Mouse (Mus musculus) limb, embryonic 15.5 days (tissue): ENCODE measurements around the gene A4gnt. TPM values are rescaled to one million over a fixed set of nuclear protein-coding genes. Genes with fewer than 3 reads are reported as not detected.

Experiments used
- ATAC-seq: fragments of 200-750 bp; cut with Nextera tagmentation; 2 replicates; pipeline ENCODE4 v1.8.0; 2017; ENCODE audit warnings: low read depth, moderate TSS enrichment; ENCODE audit not compliant: insufficient number of reproducible peaks, low FRiP score, low TSS enrichment
- H3K27ac ChIP-seq: fragments of 300-500 bp; sonication (generic); 2 replicates; pipeline ENCODE4 v1.5.1; 2015; ENCODE audit warnings: moderate library complexity, mild to moderate bottlenecking, inconsistent platforms
- H3K27me3 ChIP-seq: fragments of 300-500 bp; sonication (generic); 2 replicates; pipeline ENCODE4 v1.6.1; 2015; ENCODE audit warnings: inconsistent platforms
- H3K36me3 ChIP-seq: fragments of 300-500 bp; sonication (generic); 2 replicates; pipeline ENCODE4 v1.6.1; 2015; ENCODE audit warnings: inconsistent platforms
- H3K4me1 ChIP-seq: fragments of 300-500 bp; sonication (generic); 2 replicates; pipeline ENCODE4 v1.6.1; 2015; ENCODE audit warnings: inconsistent platforms
- H3K4me2 ChIP-seq: fragments of 300-500 bp; sonication (generic); 2 replicates; pipeline ENCODE4 v1.6.1; 2015; ENCODE audit warnings: mild to moderate bottlenecking, inconsistent platforms
- H3K4me3 ChIP-seq: fragments of 300-500 bp; sonication (generic); 2 replicates; pipeline ENCODE4 v1.5.1; 2015; ENCODE audit warnings: mild to moderate bottlenecking, inconsistent platforms
- H3K9ac ChIP-seq: fragments of 300-500 bp; sonication (generic); 2 replicates; pipeline ENCODE4 v1.6.1; 2015; ENCODE audit warnings: inconsistent platforms
- H3K9me3 ChIP-seq: fragments of 300-500 bp; sonication (generic); 2 replicates; pipeline ENCODE4 v1.6.1; 2016; ENCODE audit warnings: inconsistent platforms
- WGBS: fragments of 180-500 bp; shearing (Covaris S2); methylation state at CpG from one replicate; pipeline ENCODE4 v1.1.7; 2015; 5-methylcytosine and 5-hydroxymethylcytosine counted together
- polyA plus RNA-seq: library from polyadenylated mRNA; unstranded; fragments of >200 nt; fragmentation: Nextera tagmentation; extraction: Ambion mirVana; gene quantifications from 2 replicates; pipeline ENCODE4 v1.2.1, GENCODE M21; 2015

A4gnt gene
- polyA plus RNA-seq, 1 experiment from 2014 or later: 0.06 TPM

DNA sequence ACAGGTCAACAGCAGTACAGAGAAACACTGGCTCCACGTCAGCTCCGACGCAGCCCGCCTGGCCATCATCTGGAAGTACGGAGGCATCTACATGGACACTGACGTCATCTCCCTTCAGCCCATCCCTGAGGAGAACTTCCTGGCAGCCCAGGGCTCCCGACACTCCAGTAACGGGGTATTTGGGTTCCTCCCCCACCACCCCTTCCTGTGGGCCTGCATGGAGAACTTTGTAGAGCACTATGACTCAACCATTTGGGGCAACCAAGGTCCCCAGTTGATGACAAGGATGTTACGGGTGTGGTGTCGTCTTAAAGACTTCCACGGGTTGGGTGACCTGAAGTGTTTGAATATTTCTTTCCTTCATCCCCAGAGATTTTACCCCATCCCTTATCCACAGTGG is 7.9 kb downstream of the A4gnt start:
- H3K9me3 ChIP-seq: no peaks in the 10 kb centered on the region
- no peak for ATAC-seq
- H3K27me3 ChIP-seq: no peaks in the 10 kb centered on the region
- H3K4me1 ChIP-seq: no peaks in the 10 kb centered on the region
- no peak overlapping the region for H3K4me3 ChIP-seq
- H3K4me2 ChIP-seq: no peak overlapping the region
- no peak overlapping the region for H3K27ac ChIP-seq
- H3K9ac ChIP-seq: no peak overlapping the region
- H3K36me3 ChIP-seq: no peaks in the 10 kb centered on the region
- 89% methylated on average over 11 of the region's 11 CpGs for WGBS

DNA sequence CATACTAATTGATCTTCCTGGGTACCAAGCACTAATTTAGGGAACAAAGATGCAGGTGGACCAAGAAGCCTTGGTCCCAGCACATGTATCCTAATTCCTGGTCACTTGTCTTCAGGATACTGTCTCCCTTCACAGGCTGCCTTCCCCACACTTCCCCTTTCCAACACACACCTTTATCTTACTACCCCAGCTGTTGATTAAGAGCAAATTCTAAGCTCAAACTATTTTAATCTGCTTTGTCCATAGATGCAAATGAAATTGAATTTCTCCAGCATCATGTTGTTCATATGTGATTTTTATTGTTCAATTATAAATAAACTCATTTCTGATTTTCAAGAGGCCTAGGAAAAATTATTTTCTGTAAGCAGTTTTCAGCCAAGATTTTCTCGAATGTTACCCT is 9.7 kb downstream of the A4gnt start:
- WGBS: 84% methylated on average over 1 of the region's 1 CpGs

DNA sequence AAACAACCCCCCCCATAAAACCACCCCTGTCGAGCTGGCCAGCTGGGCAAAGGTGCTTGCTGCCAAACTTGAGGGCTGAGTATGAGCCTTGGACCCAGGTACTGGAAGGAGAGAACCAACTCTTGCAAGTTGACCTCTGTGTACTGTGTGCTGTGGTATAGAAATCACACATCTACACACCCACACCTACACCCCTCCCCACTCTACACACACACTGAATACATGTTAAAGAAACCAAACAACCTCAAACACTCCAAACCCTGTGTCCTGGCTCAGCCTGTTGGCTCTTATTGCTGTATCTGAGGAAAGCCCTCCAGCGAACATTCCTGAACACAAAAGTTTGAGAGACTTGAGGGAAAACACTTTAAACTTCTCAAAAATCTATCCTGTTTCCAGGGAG is 10.7 kb downstream of the A4gnt start:
- Histone ChIP-seq H3K27ac (no peak overlapping the region), H3K4me3 (no peak overlapping the region), H3K9ac (no peak overlapping the region), H3K27me3 (no peaks in the 10 kb centered on the region), H3K4me2 (no peak overlapping the region), H3K4me1 (no peaks in the 10 kb centered on the region), H3K9me3 (no peaks in the 10 kb centered on the region), H3K36me3 (no peaks in the 10 kb centered on the region)
- ATAC-seq: no peak
- WGBS: 36% methylated on average over 2 of the region's 2 CpGs

More for the DNA sequence above, 9.7 kb downstream of the A4gnt start:
- Histone ChIP-seq H3K4me2 (no peak overlapping the region), H3K4me3 (no peak overlapping the region), H3K9ac (no peak overlapping the region), H3K27me3 (no peaks in the 10 kb centered on the region), H3K4me1 (no peaks in the 10 kb centered on the region), H3K9me3 (no peaks in the 10 kb centered on the region), H3K27ac (no peak overlapping the region), H3K36me3 (no peaks in the 10 kb centered on the region)
- ATAC-seq: no peak

GRCm38 (mm10) chr9:99624117-99624516 is 11.8 kb downstream of the A4gnt start:
- H3K27ac ChIP-seq: no peak overlapping the region
- H3K27me3 ChIP-seq: no peaks in the 10 kb centered on the region
- no peak for ATAC-seq
- H3K9me3 ChIP-seq: no peaks in the 10 kb centered on the region
- no peak overlapping the region for H3K4me3 ChIP-seq
- H3K36me3 ChIP-seq: no peaks in the 10 kb centered on the region
- 80% methylated on average over 6 of the region's 6 CpGs for WGBS
- peaks cover 4% of the 10 kb centered on the region; the same call in 1 of the 2 replicates for H3K4me1 ChIP-seq
- no peak overlapping the region for H3K4me2 ChIP-seq
- H3K9ac ChIP-seq: no peak overlapping the region

DNA sequence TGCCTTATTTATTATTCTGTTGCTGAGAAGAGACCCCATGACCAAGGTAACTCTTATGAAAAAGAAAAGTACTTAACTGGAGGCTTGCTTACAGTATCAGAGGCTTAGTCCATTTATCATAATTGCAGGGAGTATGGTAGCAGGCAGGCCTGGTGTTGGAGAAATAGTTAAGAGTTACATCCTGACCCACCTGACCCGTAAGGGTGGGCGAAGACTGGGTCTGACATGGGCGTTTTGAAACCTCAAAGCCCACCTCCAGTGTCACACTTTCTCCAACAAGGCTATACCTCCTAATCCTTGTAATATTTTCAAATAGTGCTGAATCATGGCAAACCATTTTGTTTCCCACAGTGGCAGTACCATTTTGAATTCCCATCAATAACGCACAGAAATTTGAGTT is 16.3 kb downstream of the A4gnt start:
- WGBS: 63% methylated on average over 4 of the region's 4 CpGs
- no peak overlapping the region for H3K9ac ChIP-seq
- H3K4me3 ChIP-seq: peak overlapping the region; percentile 65; the same call in 1 of the 2 replicates
- peaks cover 18% of the 10 kb centered on the region; the same call in 1 of the 2 replicates for H3K4me1 ChIP-seq
- H3K4me2 ChIP-seq: peak overlapping the region; percentile 67
- H3K9me3 ChIP-seq: no peaks in the 10 kb centered on the region
- H3K27me3 ChIP-seq: no peaks in the 10 kb centered on the region
- H3K36me3 ChIP-seq: no peaks in the 10 kb centered on the region
- no peak for ATAC-seq
- peak overlapping the region; percentile 94; the same call in 1 of the 2 replicates for H3K27ac ChIP-seq

- ATAC-seq: peak; percentile 86
- Histone ChIP-seq H3K4me1 (peaks cover 18% of the 10 kb centered on the region; the same call in 1 of the 2 replicates), H3K4me3 (peak within 1 kb of the TSS; percentile 65), H3K9ac (peak within 1 kb of the TSS; percentile 61), H3K4me2 (peak within 1 kb of the TSS; percentile 67), H3K9me3 (no peaks in the 10 kb centered on the region), H3K36me3 (peaks cover 6% of the 10 kb centered on the region; the same call in 1 of the 2 replicates), H3K27ac (peak within 1 kb of the TSS; percentile 94), H3K27me3 (no peaks in the 10 kb centered on the region)
- under 1% methylated on average over 44 of the region's 44 CpGs for WGBS
Measured at GRCm38 (mm10) chr9:99629281-99630011, 17.1 kb downstream of the A4gnt start, which contains the start of gene Dzip1l. Gene Dzip1l, plus strand, starts transcription at chr9:99629496.

GRCm38 (mm10) chr9:99630071-99630470 is 17.8 kb downstream of the A4gnt start:
- peak overlapping the region; percentile 61 for H3K9ac ChIP-seq
- no peaks in the 10 kb centered on the region for H3K27me3 ChIP-seq
- H3K4me2 ChIP-seq: peak overlapping the region; percentile 67
- WGBS: 1% methylated on average over 11 of the region's 11 CpGs
- peak overlapping the region; percentile 94 for H3K27ac ChIP-seq
- H3K4me1 ChIP-seq: peaks cover 18% of the 10 kb centered on the region; the same call in 1 of the 2 replicates
- H3K9me3 ChIP-seq: no peaks in the 10 kb centered on the region
- peaks cover 12% of the 10 kb centered on the region for H3K36me3 ChIP-seq
- ATAC-seq: peak; percentile 11; the same call in 1 of the 2 replicates
- H3K4me3 ChIP-seq: peak overlapping the region; percentile 65

DNA sequence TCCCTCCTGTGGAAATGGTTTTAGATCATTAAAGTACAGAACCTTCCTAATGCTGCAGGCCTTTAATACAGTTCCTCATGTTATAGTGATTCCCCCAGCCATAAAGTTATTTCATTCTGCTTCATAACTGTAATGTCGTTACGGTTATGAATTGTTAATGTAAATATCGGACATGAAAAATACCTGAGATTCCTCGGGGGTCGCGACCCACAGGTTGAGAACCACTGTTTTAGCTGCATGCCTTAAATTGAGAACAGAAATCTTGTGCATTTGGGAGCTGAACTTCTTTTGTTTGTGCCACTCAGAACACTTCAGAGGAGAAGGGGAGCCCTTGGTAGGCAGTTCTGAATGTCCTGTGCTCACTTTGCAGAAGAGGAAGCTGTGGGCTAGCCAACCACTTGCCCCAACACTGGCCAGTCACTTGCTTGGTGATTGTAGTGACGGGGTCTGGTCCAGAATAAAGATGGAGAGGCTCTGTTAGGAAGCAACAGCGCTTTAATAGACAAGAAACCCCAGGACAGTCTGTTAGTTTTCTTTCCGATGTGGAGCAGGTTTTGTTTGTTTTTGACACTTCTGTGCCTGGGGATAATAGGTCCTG is 18.3 kb downstream of the A4gnt start:
- Histone ChIP-seq H3K9me3 (no peaks in the 10 kb centered on the region), H3K9ac (peak overlapping the region; percentile 61), H3K4me1 (peaks cover 18% of the 10 kb centered on the region; the same call in 1 of the 2 replicates), H3K36me3 (peaks cover 17% of the 10 kb centered on the region), H3K27me3 (no peaks in the 10 kb centered on the region), H3K27ac (peak overlapping the region; percentile 94), H3K4me2 (peak overlapping the region; percentile 67), H3K4me3 (peak overlapping the region; percentile 65)
- 45% methylated on average over 9 of the region's 9 CpGs for WGBS
- ATAC-seq: no peak

GRCm38 (mm10) chr9:99631781-99632180 is 19.5 kb downstream of the A4gnt start:
- no peak overlapping the region for H3K9ac ChIP-seq
- ATAC-seq: no peak
- H3K27ac ChIP-seq: no peak overlapping the region; the same call in 1 of the 2 replicates
- no peak overlapping the region for H3K4me3 ChIP-seq
- H3K4me1 ChIP-seq: peaks cover 18% of the 10 kb centered on the region; the same call in 1 of the 2 replicates
- no peaks in the 10 kb centered on the region for H3K9me3 ChIP-seq
- 39% methylated on average over 2 of the region's 2 CpGs for WGBS
- peaks cover 27% of the 10 kb centered on the region for H3K36me3 ChIP-seq
- no peaks in the 10 kb centered on the region for H3K27me3 ChIP-seq
- no peak overlapping the region for H3K4me2 ChIP-seq

DNA sequence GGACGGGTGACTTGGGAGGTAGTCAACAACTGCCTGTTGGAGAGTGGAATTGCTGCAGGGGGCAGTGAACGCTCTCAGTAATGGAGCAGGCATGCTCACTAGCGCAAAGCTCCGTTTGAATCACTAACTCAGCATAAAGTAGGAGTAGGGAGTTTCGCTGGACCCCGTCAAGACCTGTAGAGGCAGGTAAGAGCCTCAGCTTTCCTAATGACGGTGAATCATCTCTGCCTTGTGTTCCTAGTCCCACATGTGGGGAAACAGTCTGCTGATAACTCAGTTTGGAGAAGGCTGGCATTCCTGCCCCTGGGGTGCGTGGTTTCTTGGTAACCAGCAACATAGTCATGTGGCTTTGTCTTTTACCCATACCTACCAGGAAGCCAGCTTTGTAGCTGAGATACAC is 20.0 kb downstream of the A4gnt start:
- H3K36me3 ChIP-seq: peaks cover 31% of the 10 kb centered on the region
- H3K4me1 ChIP-seq: peaks cover 18% of the 10 kb centered on the region; the same call in 1 of the 2 replicates
- no peak overlapping the region for H3K4me3 ChIP-seq
- H3K9me3 ChIP-seq: no peaks in the 10 kb centered on the region
- no peak overlapping the region; the same call in 1 of the 2 replicates for H3K27ac ChIP-seq
- no peak for ATAC-seq
- no peaks in the 10 kb centered on the region for H3K27me3 ChIP-seq
- H3K9ac ChIP-seq: no peak overlapping the region
- H3K4me2 ChIP-seq: no peak overlapping the region
- WGBS: 53% methylated on average over 8 of the region's 8 CpGs

DNA sequence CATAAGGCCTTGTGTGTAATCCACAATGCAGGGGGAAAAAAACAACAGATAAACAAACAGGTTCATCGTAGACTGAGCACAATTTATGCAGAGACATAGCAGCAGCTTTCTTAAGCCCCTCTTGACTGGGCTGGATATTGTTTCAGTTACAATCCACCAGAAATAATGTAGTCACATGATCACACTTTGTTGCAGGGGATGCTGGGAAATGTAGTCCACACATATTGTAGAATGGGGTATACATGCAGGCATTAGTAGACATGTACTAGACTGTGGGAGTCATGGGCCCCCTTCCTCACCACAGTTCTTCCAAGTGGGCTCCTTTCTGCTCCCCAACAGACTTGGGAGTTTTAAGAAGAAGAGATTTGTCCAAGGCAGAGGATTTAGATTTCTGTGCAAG is 24.5 kb downstream of the A4gnt start:
- ATAC-seq: no peak
- peaks cover 64% of the 10 kb centered on the region for H3K36me3 ChIP-seq
- 79% methylated on average over 1 of the region's 1 CpGs for WGBS

GRCm38 (mm10) chr9:99637227-99637626 is 24.9 kb downstream of the A4gnt start:
- H3K4me3 ChIP-seq: no peak overlapping the region
- H3K27me3 ChIP-seq: no peaks in the 10 kb centered on the region
- 96% methylated on average over 17 of the region's 17 CpGs for WGBS
- no peaks in the 10 kb centered on the region for H3K9me3 ChIP-seq
- ATAC-seq: no peak
- H3K4me2 ChIP-seq: no peak overlapping the region
- no peak overlapping the region for H3K9ac ChIP-seq
- no peak overlapping the region for H3K27ac ChIP-seq
- H3K4me1 ChIP-seq: no peaks in the 10 kb centered on the region
- H3K36me3 ChIP-seq: peaks cover 68% of the 10 kb centered on the region

More for the DNA sequence above, 24.5 kb downstream of the A4gnt start:
- no peak overlapping the region for H3K27ac ChIP-seq
- H3K27me3 ChIP-seq: no peaks in the 10 kb centered on the region
- H3K4me2 ChIP-seq: no peak overlapping the region
- H3K9me3 ChIP-seq: no peaks in the 10 kb centered on the region
- no peak overlapping the region for H3K9ac ChIP-seq
- peaks cover 1% of the 10 kb centered on the region; the same call in 1 of the 2 replicates for H3K4me1 ChIP-seq
- no peak overlapping the region for H3K4me3 ChIP-seq
